In genomic region chr8:103879505-103879904, GRCm38 (mm10) we compare ENCODE assay signal across 20 mouse cellular contexts.
"Had no signal": no experiment of that assay in that cellular context is flagged by ENCODE, and none has a peak within 500 bp of the region (broad histone marks: within the 10 kb centered on the region; RNA-seq: fewer than 3 reads in every experiment).

No protein-coding gene starts in this region.

- H3K36me3 ChIP-seq: intestine, embryonic 15.5 days; kidney, embryonic 15.5 days; liver, embryonic 13.5 days; midbrain, embryonic 10.5 days; midbrain, embryonic 13.5 days; neural tube, embryonic 13.5 days had no signal

- H3K9ac ChIP-seq: intestine, embryonic 15.5 days; kidney, embryonic 15.5 days; liver, embryonic 13.5 days; midbrain, embryonic 13.5 days; neural tube, embryonic 13.5 days had no signal

- H3K4me3 ChIP-seq: intestine, embryonic 15.5 days; kidney, embryonic 15.5 days; left cerebral cortex, adult 2 months; liver, embryonic 13.5 days; megakaryocyte, embryonic 14.5 days; midbrain, embryonic 10.5 days; midbrain, embryonic 13.5 days; myocyte; neural tube, embryonic 13.5 days had no signal

- H3K9me3 ChIP-seq: intestine, embryonic 15.5 days; kidney, embryonic 15.5 days; liver, embryonic 13.5 days; midbrain, embryonic 10.5 days; midbrain, embryonic 13.5 days; neural tube, embryonic 13.5 days had no signal

- H3K4me1 ChIP-seq: intestine, embryonic 15.5 days; kidney, embryonic 15.5 days; liver, embryonic 13.5 days; megakaryocyte, embryonic 14.5 days; midbrain, embryonic 13.5 days had no signal

- H3K27me3 ChIP-seq: intestine, embryonic 15.5 days; kidney, embryonic 15.5 days; liver, embryonic 13.5 days; megakaryocyte, embryonic 14.5 days; midbrain, embryonic 13.5 days; neural tube, embryonic 13.5 days had no signal

- H3K4me2 ChIP-seq: intestine, embryonic 15.5 days; kidney, embryonic 15.5 days; liver, embryonic 13.5 days; midbrain, embryonic 13.5 days; neural tube, embryonic 13.5 days had no signal

- DNase-seq: kidney, adult 11 months; kidney, adult 8-10 months; kidney, postnatal 10 days; kidney, postnatal 36 days; layer of hippocampus, postnatal 36 days; liver, embryonic 13.5 days; retina, postnatal 1 day; thymus, adult 2 months; thymus, postnatal 14 days; thymus, postnatal 4 days had no signal

- H3K27ac ChIP-seq: intestine, embryonic 15.5 days; kidney, embryonic 15.5 days; left cerebral cortex, adult 2 months; liver, embryonic 13.5 days; midbrain, embryonic 10.5 days; midbrain, embryonic 13.5 days; neural tube, embryonic 13.5 days; stomach, postnatal 0 days had no signal

- ATAC-seq: intestine, embryonic 15.5 days; midbrain, embryonic 13.5 days; midbrain, embryonic 16.5 days had no signal
